Mouse (Mus musculus) heart, postnatal 0 days (tissue): ENCODE results near the gene Slc5a4b. TPM values are rescaled to one million over a fixed set of nuclear protein-coding genes. Genes with fewer than 3 reads are reported as not detected.

Experiments used
- ATAC-seq: fragments of 200-750 bp; cut with Nextera tagmentation; 2 replicates; pipeline ENCODE4 v1.8.0; 2017; ENCODE audit warnings: low read depth, moderate number of reproducible peaks, moderate library complexity; ENCODE audit not compliant: insufficient read depth
- DNase-seq: peaks from one replicate; pipeline ENCODE4 v3.0.0-alpha.2; 2016; ENCODE audit warnings: low spot score
- H3K27ac ChIP-seq: fragments of 300-500 bp; sonication (generic); 2 replicates; pipeline ENCODE4 v1.5.1; 2014; ENCODE audit warnings: low read depth, mild to moderate bottlenecking
- H3K27me3 ChIP-seq: fragments of 300-500 bp; sonication (generic); 2 replicates; pipeline ENCODE4 v1.6.1; 2014; ENCODE audit warnings: low read length, mixed read lengths; ENCODE audit not compliant: control insufficient read depth, insufficient read depth
- H3K36me3 ChIP-seq: fragments of 300-500 bp; sonication (generic); replicated peaks from 2 replicates; pipeline ENCODE4 v1.6.1; 2014; ENCODE audit warnings: low read length, mixed read lengths; ENCODE audit not compliant: control insufficient read depth, insufficient read depth
- H3K4me1 ChIP-seq: fragments of 300-500 bp; sonication (generic); 2 replicates; pipeline ENCODE4 v1.6.1; 2014; ENCODE audit warnings: antibody characterized with exemption; ENCODE audit not compliant: control insufficient read depth, insufficient read depth
- H3K4me2 ChIP-seq: fragments of 300-500 bp; sonication (generic); 2 replicates; pipeline ENCODE4 v1.6.1; 2014; ENCODE audit warnings: low read depth, mild to moderate bottlenecking, low read length, moderate library complexity
- H3K4me3 ChIP-seq: fragments of 300-500 bp; sonication (generic); 2 replicates; pipeline ENCODE4 v1.5.1; 2014; ENCODE audit warnings: low read depth, low read length
- H3K9ac ChIP-seq: fragments of 300-500 bp; sonication (generic); replicated peaks from 2 replicates; pipeline ENCODE4 v1.6.1; 2014; ENCODE audit warnings: low read depth, low read length, mixed read lengths
- H3K9me3 ChIP-seq: fragments of 300-500 bp; sonication (generic); replicated peaks from 2 replicates; pipeline ENCODE4 v1.6.1; 2016; ENCODE audit warnings: low read length; ENCODE audit not compliant: control insufficient read depth
- CTCF ChIP-seq: IDR thresholded peaks from 2 replicates; pipeline ENCODE4 v1.5.1; 2016; ENCODE audit warnings: antibody characterized with exemption, control low read depth, low read depth
- EP300 ChIP-seq: IDR thresholded peaks from 2 replicates; pipeline ENCODE4 v1.6.1; 2016; ENCODE audit warnings: antibody characterized with exemption, low read depth
- WGBS: fragments of 180-500 bp; shearing (Covaris S2); extraction: QIAGEN DNeasy Blood & Tissue Kit; methylation state at CpG from one replicate; pipeline ENCODE4 v1.1.7; 2014; 5-methylcytosine and 5-hydroxymethylcytosine counted together
- polyA plus RNA-seq: library from polyadenylated mRNA; unstranded; fragments of >200 nt; fragmentation: Nextera tagmentation; extraction: Ambion mirVana; gene quantifications from 2 replicates; pipeline ENCODE4 v1.2.1, GENCODE M21; 2015
- total RNA-seq: library from RNA; depleted of rRNA; stranded (reverse); fragments of >200 nt; gene quantifications from 2 replicates; pipeline ENCODE4 v1.2.3, GENCODE M21; 2014; ENCODE audit warnings: low replicate concordance

Slc5a4b gene
- total and polyA plus RNA-seq, 2 experiments from 2014 or later: not detected

DNA sequence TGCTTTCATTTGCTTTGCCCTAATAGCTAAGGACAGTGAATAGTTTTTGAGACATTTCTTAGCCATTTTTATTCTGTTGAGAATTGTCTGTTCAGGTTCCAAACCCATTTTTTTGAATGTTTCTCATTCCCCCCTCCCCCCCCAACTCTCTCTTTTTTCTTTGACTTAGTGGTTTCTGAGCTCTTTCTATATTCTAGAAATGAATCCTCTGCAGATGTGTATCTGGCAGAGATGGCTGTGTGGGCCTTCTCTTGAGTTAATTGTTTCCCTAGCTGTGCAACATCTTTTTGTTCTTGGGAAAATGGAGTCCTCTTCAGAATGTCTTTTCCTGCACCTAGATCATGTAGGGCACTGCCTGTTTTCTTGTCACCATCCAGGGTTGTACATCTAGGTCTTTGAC is 75.5 kb downstream of the Slc5a4b start:
- no peak overlapping the region for H3K27ac ChIP-seq
- no peak for DNase-seq
- TF ChIP-seq EP300 (no peak), CTCF (no peak)
- H3K4me2 ChIP-seq: no peak overlapping the region
- H3K9ac ChIP-seq: no peak overlapping the region
- peaks cover 27% of the 10 kb centered on the region for H3K36me3 ChIP-seq
- no peaks in the 10 kb centered on the region for H3K9me3 ChIP-seq
- ATAC-seq: no peak
- no peak overlapping the region for H3K4me3 ChIP-seq
- peaks cover 6% of the 10 kb centered on the region; the same call in 1 of the 2 replicates for H3K4me1 ChIP-seq
- H3K27me3 ChIP-seq: no peaks in the 10 kb centered on the region

DNA sequence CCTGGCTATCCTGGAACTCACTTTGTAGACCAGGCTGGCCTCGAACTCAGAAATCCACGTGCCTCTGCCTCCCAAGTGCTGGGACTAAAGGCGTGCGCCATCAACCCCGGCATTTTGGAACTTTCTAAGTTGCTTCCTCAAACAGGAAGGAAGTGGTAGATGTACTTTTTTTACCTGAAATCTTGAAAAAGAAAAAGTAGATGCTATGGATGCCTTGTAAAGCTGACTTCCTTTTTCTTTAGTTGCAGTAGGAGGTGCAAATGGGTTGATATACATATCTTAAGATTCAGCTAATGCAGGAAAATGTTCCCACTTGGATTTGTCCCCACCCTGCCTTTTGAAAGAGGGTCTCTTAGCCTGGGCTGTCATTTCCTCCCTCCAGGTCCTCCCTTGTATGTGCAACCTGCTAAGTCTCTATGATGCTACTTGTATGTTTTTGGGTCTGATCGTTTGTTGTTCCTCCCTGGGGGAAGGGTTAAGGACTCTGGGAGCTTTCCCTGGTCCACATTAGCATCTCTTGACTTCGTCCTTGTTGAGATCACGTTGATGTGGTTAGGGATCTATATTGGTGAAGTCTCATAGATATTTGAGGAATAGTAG is 76.7 kb downstream of the Slc5a4b start:
- H3K4me3 ChIP-seq: no peak overlapping the region
- no peaks in the 10 kb centered on the region for H3K27me3 ChIP-seq
- H3K4me2 ChIP-seq: no peak overlapping the region
- H3K4me1 ChIP-seq: peaks cover 6% of the 10 kb centered on the region; the same call in 1 of the 2 replicates
- H3K9me3 ChIP-seq: no peaks in the 10 kb centered on the region
- DNase-seq (no peak), ATAC-seq (no peak)
- WGBS: 88% methylated on average over 8 of the region's 8 CpGs
- no peak overlapping the region for H3K9ac ChIP-seq
- peaks cover 15% of the 10 kb centered on the region for H3K36me3 ChIP-seq
- no peak overlapping the region for H3K27ac ChIP-seq
- TF ChIP-seq CTCF (no peak), EP300 (no peak)

DNA sequence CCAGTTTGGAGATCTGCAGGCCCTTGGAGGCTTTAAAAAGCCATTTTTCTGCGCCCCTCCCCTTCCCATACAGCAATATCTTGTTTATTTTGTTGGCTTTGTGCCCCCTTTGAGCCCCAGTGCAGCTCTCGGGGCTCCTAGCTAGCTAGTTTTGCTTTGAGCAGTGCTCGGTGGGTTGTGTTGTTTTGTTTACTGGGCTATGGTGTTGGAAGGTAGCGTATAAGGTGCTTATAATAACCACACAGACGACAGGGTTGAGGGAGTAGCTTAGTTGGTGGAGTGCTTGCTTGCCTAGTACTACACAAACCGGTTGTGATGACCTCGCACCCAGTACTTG is 77.7 kb downstream of the Slc5a4b start:
- peak overlapping the region; percentile 78 for H3K4me3 ChIP-seq
- H3K4me1 ChIP-seq: peaks cover 6% of the 10 kb centered on the region; the same call in 1 of the 2 replicates
- ATAC-seq (no peak), DNase-seq (no peak)
- peak overlapping the region; percentile 76; the same call in 1 of the 2 replicates for H3K27ac ChIP-seq
- 9% methylated on average over 7 of the region's 7 CpGs for WGBS
- H3K4me2 ChIP-seq: peak overlapping the region; percentile 84
- TF ChIP-seq EP300: no peak
- no peak for TF ChIP-seq CTCF
- peak overlapping the region; percentile 84 for H3K9ac ChIP-seq
- H3K36me3 ChIP-seq: peaks cover 5% of the 10 kb centered on the region; the same call in 1 of the 2 replicates
- no peaks in the 10 kb centered on the region for H3K9me3 ChIP-seq
- H3K27me3 ChIP-seq: no peaks in the 10 kb centered on the region

DNA sequence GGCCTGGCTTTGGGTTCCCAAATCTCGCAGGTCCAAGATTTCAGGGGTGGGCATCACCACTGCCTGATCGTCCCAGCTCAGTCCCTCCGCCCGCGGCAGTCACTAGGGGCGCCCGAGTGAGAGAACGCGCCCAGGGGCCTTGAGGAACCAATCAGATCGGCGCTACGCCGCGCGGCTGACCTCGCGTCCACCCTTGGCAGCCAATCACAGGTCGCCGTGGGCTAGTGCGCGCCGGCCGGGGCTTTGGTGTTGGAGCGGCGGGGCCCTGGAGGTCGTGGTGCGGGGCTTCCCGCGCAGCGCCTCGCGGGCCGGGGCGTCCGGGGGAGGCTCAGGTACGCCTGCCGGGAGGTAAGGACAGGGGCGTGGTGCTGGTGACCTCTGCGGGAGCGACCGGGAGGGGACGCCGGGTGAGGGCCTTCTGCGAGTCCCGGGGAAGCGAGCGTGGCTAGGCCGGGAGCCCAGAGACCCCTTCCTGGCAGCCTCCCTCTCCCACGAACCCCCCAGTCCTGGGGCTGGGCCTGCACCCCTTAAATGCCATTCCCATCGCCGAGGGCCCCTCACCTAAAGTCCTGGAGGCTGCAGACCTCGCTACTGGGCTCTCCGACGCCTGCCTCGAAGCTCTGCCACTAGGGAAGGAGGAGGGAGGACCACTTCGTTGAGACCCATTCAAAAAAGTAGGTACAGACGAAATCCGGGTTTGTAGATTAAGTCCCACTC is 78.2 kb downstream of the Slc5a4b start, which contains the start of gene Zfp280b:
Zfp280b (plus strand) TSS at position 249 of the 717 bp plus-strand sequence.
- Histone ChIP-seq H3K4me2 (peak within 1 kb of the TSS; percentile 84), H3K9ac (peak within 1 kb of the TSS; percentile 84), H3K27ac (peak within 1 kb of the TSS; percentile 76), H3K4me1 (peaks cover 6% of the 10 kb centered on the region; the same call in 1 of the 2 replicates), H3K4me3 (peak within 1 kb of the TSS; percentile 78), H3K27me3 (no peaks in the 10 kb centered on the region), H3K36me3 (no peaks in the 10 kb centered on the region), H3K9me3 (no peaks in the 10 kb centered on the region)
- TF ChIP-seq CTCF (peak; percentile 71), EP300 (no peak)
- peak; percentile 99 for ATAC-seq
- DNase-seq: peak; percentile 94
- WGBS: under 1% methylated on average over 56 of the region's 58 CpGs

DNA sequence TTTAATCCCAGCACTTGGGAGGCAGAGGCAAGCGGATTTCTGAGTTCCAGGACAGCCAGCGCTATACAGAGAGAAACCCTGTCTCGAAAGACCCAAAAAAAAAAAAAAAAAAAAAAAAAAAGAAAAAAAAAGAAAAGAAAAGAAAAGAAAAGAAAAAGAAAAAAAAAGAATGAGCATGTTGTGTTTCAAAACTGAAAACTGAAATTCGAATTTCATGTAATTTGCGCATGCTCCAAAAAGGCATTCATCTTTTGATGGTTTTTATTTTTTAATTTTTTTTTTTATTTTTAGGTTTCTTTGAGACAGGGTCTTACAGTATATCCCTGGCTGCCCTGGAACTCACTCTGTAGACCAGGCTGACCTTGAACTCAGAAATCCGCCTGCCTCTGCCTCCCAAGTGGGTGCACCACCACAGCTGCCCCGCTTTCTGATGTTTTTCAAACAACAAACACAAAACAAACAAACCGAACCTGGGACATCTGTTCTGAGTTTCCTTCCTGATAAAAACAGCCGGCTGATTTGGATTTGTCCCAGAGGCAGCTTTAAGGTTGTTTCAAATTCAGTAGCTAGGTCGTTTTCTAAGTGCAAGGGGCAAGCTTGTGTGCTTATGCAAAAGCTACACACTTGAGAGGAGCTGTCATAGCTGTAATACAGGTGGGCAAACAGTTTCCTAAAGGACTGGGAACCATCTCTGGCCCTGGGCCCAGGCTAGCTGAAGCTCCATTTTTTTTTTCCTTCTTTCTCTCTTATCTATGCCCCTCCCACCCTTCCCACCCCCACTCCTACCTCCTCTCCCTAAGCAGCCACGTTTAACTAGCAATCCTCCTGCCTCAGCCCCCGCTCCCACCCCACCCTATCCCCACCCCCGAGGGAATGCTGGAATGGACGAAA is 79.0 kb downstream of the Slc5a4b start:
- ATAC-seq: peak; percentile 49
- Histone ChIP-seq H3K27me3 (no peaks in the 10 kb centered on the region), H3K9me3 (no peaks in the 10 kb centered on the region), H3K4me2 (peak overlapping the region; percentile 84), H3K27ac (peak overlapping the region; percentile 76), H3K9ac (peak overlapping the region; percentile 84), H3K4me3 (peak overlapping the region; percentile 78), H3K4me1 (peaks cover 6% of the 10 kb centered on the region; the same call in 1 of the 2 replicates), H3K36me3 (no peaks in the 10 kb centered on the region)
- TF ChIP-seq CTCF (no peak), EP300 (no peak)
- peak; percentile 83 for DNase-seq
- WGBS: 44% methylated on average over 14 of the region's 14 CpGs
